Comparison of ENCODE assay signal across 7 mouse cellular contexts in genomic region chr15:99969765-99970164, GRCm38 (mm10). TPM values are rescaled to one million over a fixed set of nuclear protein-coding genes. Genes with fewer than 3 reads are reported as not detected.
DNase-seq lines count a peak whose midpoint lies in the region; ATAC-seq and TF ChIP-seq lines count a peak whose summit lies in the region.
"Not testable (repeated sequence)": the region's sequence is repeated elsewhere in the genome, so short reads cannot be mapped to it uniquely, and the experiment has no call there.

Larp4 (plus strand) TSS chr15:99970065.

- H3K4me3 ChIP-seq in forebrain, embryonic 16.5 days (replicated peaks; ENCODE audit: low read length); heart, embryonic 13.5 days; intestine, embryonic 14.5 days (ENCODE audit: low read depth, low read length); lung, embryonic 14.5 days (ENCODE audit: low read depth, low read length); neural tube, embryonic 13.5 days: not testable (repeated sequence)

- WGBS in forebrain, embryonic 16.5 days: 88% methylated on average over 6 of the region's 6 CpGs
- WGBS in heart, embryonic 13.5 days: 84% methylated on average over 6 of the region's 6 CpGs
- WGBS in intestine, embryonic 14.5 days: 89% methylated on average over 6 of the region's 6 CpGs
- WGBS in lung, embryonic 14.5 days: 84% methylated on average over 6 of the region's 6 CpGs
- 90% methylated on average over 6 of the region's 6 CpGs for WGBS in neural tube, embryonic 13.5 days

- not testable (repeated sequence) for H3K9ac ChIP-seq in forebrain, embryonic 16.5 days (replicated peaks; ENCODE audit: low read depth, low read length); heart, embryonic 13.5 days; intestine, embryonic 14.5 days (ENCODE audit: low read length); lung, embryonic 14.5 days; neural tube, embryonic 13.5 days

- not testable (repeated sequence) for H3K4me2 ChIP-seq in forebrain, embryonic 16.5 days (ENCODE audit: low read length); heart, embryonic 13.5 days; intestine, embryonic 14.5 days (ENCODE audit: low read length); lung, embryonic 14.5 days; neural tube, embryonic 13.5 days

- H3K27me3 ChIP-seq in forebrain, embryonic 16.5 days (replicated peaks; ENCODE audit: control insufficient read depth, insufficient read depth, low read length); heart, embryonic 13.5 days (replicated peaks); intestine, embryonic 14.5 days (replicated peaks; ENCODE audit: control insufficient read depth, insufficient read depth, low read length); lung, embryonic 14.5 days (ENCODE audit: insufficient read depth, low read length); neural tube, embryonic 13.5 days: not testable (repeated sequence)

- TF ChIP-seq CTCF in brain, embryonic 14.5 days (IDR thresholded peaks at IDR 0.05; ENCODE audit: borderline replicate concordance, extremely low read depth, insufficient read depth, insufficient read length); lung, embryonic 14.5 days (IDR thresholded peaks at IDR 0.05; ENCODE audit: low read depth): not testable (repeated sequence)

- not testable (repeated sequence) for H3K9me3 ChIP-seq in forebrain, embryonic 16.5 days (ENCODE audit: control insufficient read depth, low read length); heart, embryonic 13.5 days; intestine, embryonic 14.5 days (ENCODE audit: control insufficient read depth, low read length); lung, embryonic 14.5 days (ENCODE audit: low read depth, low read length); neural tube, embryonic 13.5 days

- not testable (repeated sequence) for ATAC-seq in forebrain, embryonic 16.5 days; heart, embryonic 13.5 days (ENCODE audit: extremely low read depth, insufficient number of reproducible peaks, low FRiP score, low TSS enrichment); intestine, embryonic 14.5 days (replicated peaks; ENCODE audit: low FRiP score, low TSS enrichment, low read depth); lung, embryonic 14.5 days (ENCODE audit: insufficient read depth); neural tube, embryonic 13.5 days (ENCODE audit: low read depth)

- not testable (repeated sequence) for TF ChIP-seq POLR2A in brain, embryonic 14.5 days (IDR thresholded peaks at IDR 0.05; ENCODE audit: borderline replicate concordance, extremely low read depth, insufficient read depth, insufficient read length, poor library complexity, severe bottlenecking)

- DNase-seq in brain, embryonic 14.5 days (ENCODE audit: low read depth); intestine, embryonic 14.5 days (ENCODE audit: low spot score); left cerebral cortex, postnatal 10 days (ENCODE audit: extremely low spot score in 1 of 2, low spot score in 2 of 2); lung, embryonic 14.5 days: not testable (repeated sequence)

- intact Hi-C loops in left cerebral cortex, postnatal 10 days (cut with DNase I): not testable (repeated sequence)

- not testable (repeated sequence) for H3K4me1 ChIP-seq in forebrain, embryonic 16.5 days (replicated peaks; ENCODE audit: control insufficient read depth, insufficient read depth, low read length); intestine, embryonic 14.5 days (replicated peaks; ENCODE audit: control insufficient read depth, insufficient read depth, low read length); lung, embryonic 14.5 days (ENCODE audit: insufficient read depth)
- H3K4me1 ChIP-seq in heart, embryonic 13.5 days: peaks cover 13% of the 10 kb centered on the region
- peaks cover 14% of the 10 kb centered on the region for H3K4me1 ChIP-seq in neural tube, embryonic 13.5 days (replicated peaks)

- H3K27ac ChIP-seq in forebrain, embryonic 16.5 days (ENCODE audit: low read length); heart, embryonic 13.5 days (replicated peaks); intestine, embryonic 14.5 days (ENCODE audit: low read depth); lung, embryonic 14.5 days (ENCODE audit: low read depth); neural tube, embryonic 13.5 days (replicated peaks): not testable (repeated sequence)

- not testable (repeated sequence) for H3K36me3 ChIP-seq in forebrain, embryonic 16.5 days (ENCODE audit: control insufficient read depth, insufficient read depth); heart, embryonic 13.5 days; intestine, embryonic 14.5 days (ENCODE audit: control insufficient read depth, insufficient read depth, low read length); lung, embryonic 14.5 days (ENCODE audit: insufficient read depth); neural tube, embryonic 13.5 days

RNA-seq across cellular contexts. Expression of gene Larp4, which starts in this region (rescaled TPM):
- polyA plus RNA-seq in brain, embryonic 14.5 days (2012; rRNA removed): 31.1 and 31.5 TPM in 2 replicates
- 27.4 and 31.5 TPM in 2 replicates for polyA plus RNA-seq in forebrain, embryonic 16.5 days (2015; fragmentation: Nextera tagmentation; extraction: Ambion mirVana)
- polyA plus RNA-seq in heart, embryonic 13.5 days (2015; fragmentation: Nextera tagmentation; extraction: Ambion mirVana): 24.1 and 25.2 TPM in 2 replicates
- polyA plus RNA-seq in intestine, embryonic 14.5 days (2014; fragmentation: Nextera tagmentation; extraction: Ambion mirVana): 47.3 and 49.0 TPM in 2 replicates
- 10 to 100 TPM; 47.2 to 53.2 TPM for total RNA-seq in left cerebral cortex, postnatal 10 days (2021)
- 39.3 and 41.0 TPM in 2 replicates for polyA plus RNA-seq in lung, embryonic 14.5 days (2014; fragmentation: Nextera tagmentation; extraction: Ambion mirVana)
- 21.9 and 26.0 TPM in 2 replicates for polyA plus RNA-seq in neural tube, embryonic 13.5 days (2015; fragmentation: Nextera tagmentation; extraction: Ambion mirVana)
